Mouse (Mus musculus) neural tube, embryonic 12.5 days (tissue): Measurements from ENCODE around the gene Tada2a. TPM values are rescaled to one million over a fixed set of nuclear protein-coding genes. Genes with fewer than 3 reads are reported as not detected.

Source experiments
- ATAC-seq: fragments of 200-750 bp; cut with Nextera tagmentation; 2 replicates; pipeline ENCODE4 v1.8.0; 2017; ENCODE audit warnings: low read depth, mild to moderate bottlenecking, moderate TSS enrichment, moderate library complexity; ENCODE audit not compliant: low FRiP score
- H3K27ac ChIP-seq: fragments of 300-500 bp; sonication (generic); 2 replicates; pipeline ENCODE4 v1.5.1; 2016
- H3K27me3 ChIP-seq: fragments of 300-500 bp; sonication (generic); replicated peaks from 2 replicates; pipeline ENCODE4 v1.6.1; 2016; ENCODE audit warnings: mild to moderate bottlenecking
- H3K36me3 ChIP-seq: fragments of 300-500 bp; sonication (generic); 2 replicates; pipeline ENCODE4 v1.6.1; 2016; ENCODE audit warnings: mild to moderate bottlenecking
- H3K4me1 ChIP-seq: fragments of 300-500 bp; sonication (generic); 2 replicates; pipeline ENCODE4 v1.6.1; 2016
- H3K4me2 ChIP-seq: fragments of 300-500 bp; sonication (generic); replicated peaks from 2 replicates; pipeline ENCODE4 v1.6.1; 2016; ENCODE audit warnings: mild to moderate bottlenecking
- H3K4me3 ChIP-seq: fragments of 300-500 bp; sonication (generic); 2 replicates; pipeline ENCODE4 v1.5.1; 2016
- H3K9ac ChIP-seq: fragments of 300-500 bp; sonication (generic); 2 replicates; pipeline ENCODE4 v1.6.1; 2016; ENCODE audit warnings: mild to moderate bottlenecking
- H3K9me3 ChIP-seq: fragments of 300-500 bp; sonication (generic); 2 replicates; pipeline ENCODE4 v1.6.1; 2016; ENCODE audit warnings: mild to moderate bottlenecking
- WGBS: fragments of 180-500 bp; shearing (Covaris S2); methylation state at CpG from one replicate; pipeline ENCODE4 v1.1.7; 2016; 5-methylcytosine and 5-hydroxymethylcytosine counted together
- polyA plus RNA-seq: library from polyadenylated mRNA; unstranded; fragments of >200 nt; fragmentation: Nextera tagmentation; extraction: Ambion mirVana; gene quantifications from 2 replicates; pipeline ENCODE4 v1.2.1, GENCODE M21; 2016

Gene Tada2a
- polyA plus RNA-seq, 1 experiment from 2014 or later = 31.3 TPM

DNA sequence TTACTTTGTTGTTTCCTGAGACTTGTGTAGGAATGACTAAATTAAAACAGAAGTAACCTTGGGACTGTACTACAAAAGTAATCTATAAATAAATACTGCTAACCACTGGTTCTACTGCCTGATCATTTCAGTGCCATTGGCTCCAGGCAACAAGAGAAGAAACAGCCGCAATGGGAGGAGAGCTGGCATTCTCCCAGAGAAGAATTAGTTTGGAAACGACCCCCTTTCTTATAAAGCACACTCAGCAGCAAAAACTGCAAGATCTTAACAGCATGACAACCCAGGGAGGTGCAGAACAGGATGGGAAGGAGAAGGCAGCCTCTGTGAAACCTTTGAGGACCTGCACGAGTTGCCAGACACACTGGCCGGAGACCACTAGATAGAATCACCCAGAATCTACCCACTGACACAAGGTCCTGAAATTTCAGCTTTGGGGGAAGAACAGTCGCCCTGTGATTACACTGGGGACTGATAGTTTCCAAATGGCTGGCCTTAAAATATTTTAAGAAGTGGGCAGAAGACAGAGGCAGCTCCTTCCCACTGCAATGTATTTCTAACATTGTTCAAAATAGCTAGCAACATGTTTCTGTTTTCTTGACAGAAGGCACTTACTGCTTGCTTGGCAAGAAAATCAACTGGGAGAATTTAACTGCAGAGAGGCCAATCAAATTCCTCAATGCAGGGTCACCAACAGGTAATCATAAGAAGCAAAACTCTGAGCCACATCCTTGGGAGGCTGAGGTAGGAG, 32.0 kb downstream of the Tada2a start:
- H3K27me3 ChIP-seq = no peaks in the 10 kb centered on the region
- 75% methylated on average over 5 of the region's 5 CpGs for WGBS
- H3K27ac ChIP-seq = no peak overlapping the region
- no peak overlapping the region for H3K4me2 ChIP-seq
- no peaks in the 10 kb centered on the region for H3K9me3 ChIP-seq
- H3K9ac ChIP-seq = no peak overlapping the region
- H3K4me3 ChIP-seq = no peak overlapping the region
- ATAC-seq = no peak
- H3K36me3 ChIP-seq = peaks cover 46% of the 10 kb centered on the region
- H3K4me1 ChIP-seq = no peaks in the 10 kb centered on the region

DNA sequence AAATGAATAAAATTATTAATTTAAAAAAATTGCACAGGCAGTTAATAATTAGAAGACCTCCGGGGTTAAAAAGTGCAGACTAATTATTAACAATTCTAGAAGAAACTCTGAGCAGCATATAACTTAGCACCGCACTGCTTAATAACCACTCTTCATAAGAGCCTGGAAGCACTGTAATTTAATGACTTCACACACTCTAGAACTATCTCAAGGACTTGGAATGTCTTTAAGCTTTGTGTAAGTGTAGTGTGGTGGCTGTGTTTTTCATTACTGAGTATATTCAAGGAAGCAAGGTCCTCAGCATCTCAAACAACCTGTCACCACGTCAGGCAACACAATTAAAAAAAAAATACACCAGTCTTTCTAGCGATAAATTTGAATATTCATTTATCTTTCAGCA, 34.3 kb downstream of the Tada2a start:
- Histone ChIP-seq H3K4me3 (no peak overlapping the region), H3K4me1 (no peaks in the 10 kb centered on the region), H3K9me3 (no peaks in the 10 kb centered on the region), H3K9ac (no peak overlapping the region), H3K27me3 (no peaks in the 10 kb centered on the region), H3K27ac (no peak overlapping the region), H3K36me3 (peaks cover 45% of the 10 kb centered on the region), H3K4me2 (no peak overlapping the region)
- no peak for ATAC-seq
- 92% methylated on average over 4 of the region's 4 CpGs for WGBS

DNA sequence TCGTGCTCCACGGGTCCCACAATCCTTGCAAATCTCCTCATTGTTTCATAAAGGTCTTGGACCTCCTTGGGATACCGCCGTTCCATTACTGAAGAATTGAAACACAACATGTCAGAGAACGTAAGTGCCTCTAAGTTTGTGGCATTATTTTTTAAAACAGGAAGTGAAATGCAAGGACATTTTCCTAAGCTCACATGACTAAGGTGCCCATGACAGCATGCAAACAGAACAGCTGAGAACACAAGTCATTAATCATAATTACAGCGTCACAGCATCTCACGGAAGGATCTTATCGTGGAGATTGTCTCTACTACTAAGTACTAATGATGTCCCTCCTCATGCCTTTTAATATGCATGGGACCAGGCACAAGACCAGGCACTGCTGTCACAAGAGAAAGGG, 38.8 kb downstream of the Tada2a start:
- Histone ChIP-seq H3K4me1 (no peaks in the 10 kb centered on the region), H3K27me3 (no peaks in the 10 kb centered on the region), H3K9me3 (no peaks in the 10 kb centered on the region), H3K9ac (no peak overlapping the region), H3K36me3 (peaks cover 46% of the 10 kb centered on the region), H3K4me3 (no peak overlapping the region), H3K4me2 (no peak overlapping the region), H3K27ac (no peak overlapping the region)
- 90% methylated on average over 8 of the region's 8 CpGs for WGBS
- ATAC-seq = no peak

DNA sequence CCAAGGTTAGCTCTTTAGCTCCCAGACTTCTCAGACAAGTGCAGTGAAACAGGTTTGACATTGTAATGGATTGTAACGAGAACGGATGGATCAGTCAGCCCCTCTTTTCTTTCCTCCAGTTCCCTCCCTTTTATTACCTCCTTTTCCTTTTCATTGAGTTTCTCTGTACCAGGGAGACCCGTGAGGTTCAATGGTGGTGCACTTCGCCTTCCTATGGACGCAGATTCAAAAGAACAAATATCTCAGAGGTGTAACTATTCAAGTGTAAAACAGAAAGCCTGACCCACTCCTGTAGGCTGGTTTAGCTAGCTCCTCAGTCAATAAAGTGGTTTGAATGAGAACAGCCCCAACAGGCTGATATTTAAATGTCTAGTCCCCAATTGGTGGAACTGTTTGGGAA, 47.5 kb downstream of the Tada2a start:
- Histone ChIP-seq H3K4me1 (no peaks in the 10 kb centered on the region), H3K4me2 (no peak overlapping the region), H3K9ac (no peak overlapping the region), H3K9me3 (no peaks in the 10 kb centered on the region), H3K4me3 (no peak overlapping the region), H3K27ac (no peak overlapping the region), H3K36me3 (peaks cover 33% of the 10 kb centered on the region), H3K27me3 (no peaks in the 10 kb centered on the region)
- no peak for ATAC-seq
- 65% methylated on average over 5 of the region's 5 CpGs for WGBS

DNA sequence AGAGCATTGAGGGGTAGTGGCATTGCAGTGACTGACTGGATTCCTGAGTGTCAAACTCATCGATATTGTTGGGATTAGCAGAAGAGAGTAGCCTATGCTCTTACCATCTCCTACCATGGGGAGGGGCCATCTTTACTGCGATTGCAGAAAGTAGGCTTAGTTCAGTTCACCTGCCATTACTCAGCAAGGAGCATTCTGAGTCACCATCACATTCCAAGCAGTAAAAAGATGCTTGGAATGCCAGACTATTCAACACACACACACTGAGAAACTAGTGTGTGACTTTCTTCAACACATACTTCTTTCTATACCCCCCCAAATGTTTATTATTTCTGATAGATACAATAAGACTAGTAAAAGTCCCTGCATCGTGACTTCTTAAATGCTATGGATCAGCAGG, 49.1 kb downstream of the Tada2a start:
- H3K9ac ChIP-seq = no peak overlapping the region
- H3K9me3 ChIP-seq = no peaks in the 10 kb centered on the region
- ATAC-seq = no peak
- H3K27ac ChIP-seq = no peak overlapping the region
- no peaks in the 10 kb centered on the region for H3K27me3 ChIP-seq
- no peaks in the 10 kb centered on the region for H3K4me1 ChIP-seq
- no peak overlapping the region for H3K4me2 ChIP-seq
- no peak overlapping the region for H3K4me3 ChIP-seq
- 92% methylated on average over 3 of the region's 3 CpGs for WGBS
- peaks cover 30% of the 10 kb centered on the region for H3K36me3 ChIP-seq

DNA sequence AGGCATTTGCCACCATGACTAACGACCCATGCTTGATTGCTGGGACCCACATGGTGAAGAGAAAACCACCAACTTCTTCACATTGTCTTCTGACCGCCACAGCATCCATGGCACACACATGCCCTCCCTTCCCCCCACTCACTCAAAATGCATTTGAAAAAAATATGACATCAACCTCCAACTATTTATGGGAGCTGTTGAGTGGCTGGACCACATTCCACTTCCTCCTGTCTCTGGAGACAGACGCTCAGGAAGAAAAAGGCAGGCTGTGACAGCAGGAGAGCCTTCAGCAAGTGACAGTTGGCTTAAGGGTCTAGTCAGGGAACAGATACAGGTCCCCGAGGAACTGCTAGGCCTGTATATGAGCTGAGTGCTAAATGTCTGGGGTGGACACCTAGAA, 49.5 kb downstream of the Tada2a start:
- Histone ChIP-seq H3K4me2 (no peak overlapping the region), H3K4me3 (no peak overlapping the region), H3K4me1 (no peaks in the 10 kb centered on the region), H3K27me3 (no peaks in the 10 kb centered on the region), H3K9me3 (no peaks in the 10 kb centered on the region), H3K9ac (no peak overlapping the region), H3K36me3 (peaks cover 30% of the 10 kb centered on the region), H3K27ac (no peak overlapping the region)
- no peak for ATAC-seq
- 88% methylated on average over 4 of the region's 4 CpGs for WGBS

DNA sequence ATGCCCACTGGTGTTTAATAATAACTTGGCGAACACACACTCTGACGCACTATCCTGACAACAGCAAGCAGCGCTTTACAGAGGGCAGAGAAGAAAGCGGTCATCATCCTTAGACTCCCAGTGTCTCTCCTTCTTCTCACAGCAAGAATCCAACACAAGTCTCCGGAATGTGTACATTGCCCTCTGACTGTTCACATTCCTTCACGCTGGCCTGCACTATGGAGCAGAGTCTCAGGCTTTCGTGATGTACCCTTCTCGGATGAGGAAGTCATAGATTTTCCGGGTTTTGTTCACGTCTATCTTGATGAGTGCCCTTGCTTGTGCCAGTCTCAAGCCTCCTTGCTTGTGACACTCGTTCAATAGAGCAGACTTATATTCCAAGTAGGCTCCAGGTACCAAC, 50.0 kb downstream of the Tada2a start:
- H3K4me3 ChIP-seq = no peak overlapping the region
- H3K36me3 ChIP-seq = peaks cover 25% of the 10 kb centered on the region
- no peak overlapping the region for H3K4me2 ChIP-seq
- no peak for ATAC-seq
- no peaks in the 10 kb centered on the region for H3K9me3 ChIP-seq
- H3K27me3 ChIP-seq = no peaks in the 10 kb centered on the region
- H3K27ac ChIP-seq = no peak overlapping the region
- WGBS = 92% methylated on average over 11 of the region's 11 CpGs
- H3K9ac ChIP-seq = no peak overlapping the region
- H3K4me1 ChIP-seq = no peaks in the 10 kb centered on the region

DNA sequence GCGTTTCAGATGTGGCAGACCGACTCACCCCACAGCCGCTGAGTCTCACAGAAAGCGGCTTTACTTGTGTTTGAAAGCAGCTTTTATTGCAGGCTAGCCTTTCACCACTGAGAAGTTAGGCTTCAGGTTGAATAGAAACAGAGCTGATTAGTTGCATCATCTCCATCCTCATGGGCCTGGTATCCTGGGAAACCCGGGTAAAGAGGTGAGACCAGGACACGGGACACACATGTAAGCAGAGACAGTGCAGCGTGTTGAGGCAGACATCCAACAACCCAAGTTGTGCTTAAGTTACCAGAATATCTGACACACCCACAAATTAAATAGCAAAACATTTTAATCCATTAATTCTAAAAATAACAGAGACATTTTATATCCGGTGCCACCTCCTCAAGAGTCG, 50.8 kb downstream of the Tada2a start:
- ATAC-seq = no peak
- H3K27ac ChIP-seq = no peak overlapping the region
- no peak overlapping the region for H3K4me3 ChIP-seq
- no peaks in the 10 kb centered on the region for H3K9me3 ChIP-seq
- no peaks in the 10 kb centered on the region for H3K4me1 ChIP-seq
- peaks cover 24% of the 10 kb centered on the region for H3K36me3 ChIP-seq
- WGBS = 89% methylated on average over 9 of the region's 9 CpGs
- H3K27me3 ChIP-seq = no peaks in the 10 kb centered on the region
- H3K9ac ChIP-seq = no peak overlapping the region
- H3K4me2 ChIP-seq = no peak overlapping the region

DNA sequence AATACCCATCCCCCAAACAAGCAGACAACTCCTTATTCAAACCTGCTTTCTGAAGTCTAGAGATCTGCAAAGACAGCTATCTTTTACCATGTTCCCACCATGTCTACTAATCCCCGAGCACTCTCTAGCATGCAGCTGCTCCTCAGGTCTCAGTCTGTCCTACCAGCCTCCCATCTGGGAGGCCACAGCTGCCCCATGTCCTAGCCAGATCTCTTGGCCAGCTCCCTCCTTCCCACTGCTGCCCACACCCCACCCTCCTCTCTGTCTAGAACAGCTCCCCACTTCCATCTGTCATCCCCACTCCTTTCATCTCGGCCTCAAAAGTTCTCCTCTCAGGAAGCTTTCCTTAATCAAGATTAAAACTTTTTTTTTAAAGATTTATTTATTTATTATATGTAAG, 52.4 kb downstream of the Tada2a start:
- Histone ChIP-seq H3K9me3 (no peaks in the 10 kb centered on the region), H3K9ac (no peak overlapping the region), H3K27me3 (no peaks in the 10 kb centered on the region), H3K27ac (no peak overlapping the region), H3K4me1 (no peaks in the 10 kb centered on the region), H3K4me2 (no peak overlapping the region), H3K4me3 (no peak overlapping the region), H3K36me3 (peaks cover 19% of the 10 kb centered on the region)
- WGBS = 82% methylated on average over 2 of the region's 2 CpGs
- ATAC-seq = no peak

DNA sequence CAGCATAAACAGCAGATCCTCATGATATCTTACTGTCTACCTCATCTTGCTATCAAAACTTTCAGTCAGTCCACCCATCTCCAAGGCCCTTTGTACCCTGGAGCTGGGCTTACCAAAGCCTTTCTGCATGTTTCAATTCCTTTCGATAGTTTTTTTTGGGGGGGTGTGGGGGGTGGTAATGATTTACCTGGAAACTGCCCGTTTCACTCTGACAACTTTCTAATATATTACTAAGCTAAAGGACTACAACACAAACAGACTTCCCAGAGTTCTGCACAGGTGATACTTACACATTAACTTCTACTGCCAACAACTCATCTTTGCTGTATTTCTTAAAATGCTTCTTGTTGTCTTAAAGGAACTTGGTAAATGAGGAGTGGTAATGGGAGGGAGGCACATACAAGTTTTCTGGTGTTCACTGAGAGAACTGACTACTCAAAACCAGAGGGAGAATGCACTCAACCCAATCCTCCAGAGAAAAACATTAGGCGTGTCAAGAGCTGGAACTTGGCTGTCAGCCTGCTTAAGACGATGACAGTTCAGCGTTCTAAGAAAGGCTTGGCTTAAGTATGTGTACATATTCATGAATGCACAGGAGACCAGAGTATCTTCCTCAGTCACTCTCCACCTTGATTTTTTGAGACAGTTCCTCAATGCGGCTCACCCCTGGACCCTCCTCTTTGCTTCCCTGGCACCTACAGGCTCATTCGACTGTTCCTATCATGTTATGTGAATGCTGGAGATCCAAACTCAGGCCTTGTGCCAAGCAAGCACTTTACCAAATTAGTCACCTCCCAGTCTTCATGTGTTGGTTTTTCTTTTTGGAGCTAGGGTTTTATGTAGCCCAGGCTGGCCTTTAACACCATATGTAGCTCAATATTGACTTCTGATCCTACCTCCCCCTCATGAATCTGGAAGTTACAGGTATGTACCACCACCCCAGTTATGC, 55.3 kb downstream of the Tada2a start:
- Histone ChIP-seq H3K36me3 (peaks cover 9% of the 10 kb centered on the region), H3K9me3 (no peaks in the 10 kb centered on the region), H3K9ac (no peak overlapping the region), H3K4me2 (no peak overlapping the region), H3K27ac (no peak overlapping the region), H3K27me3 (peaks cover 10% of the 10 kb centered on the region; the same call in 1 of the 2 replicates), H3K4me1 (no peaks in the 10 kb centered on the region), H3K4me3 (no peak overlapping the region)
- 88% methylated on average over 7 of the region's 7 CpGs for WGBS
- no peak for ATAC-seq

DNA sequence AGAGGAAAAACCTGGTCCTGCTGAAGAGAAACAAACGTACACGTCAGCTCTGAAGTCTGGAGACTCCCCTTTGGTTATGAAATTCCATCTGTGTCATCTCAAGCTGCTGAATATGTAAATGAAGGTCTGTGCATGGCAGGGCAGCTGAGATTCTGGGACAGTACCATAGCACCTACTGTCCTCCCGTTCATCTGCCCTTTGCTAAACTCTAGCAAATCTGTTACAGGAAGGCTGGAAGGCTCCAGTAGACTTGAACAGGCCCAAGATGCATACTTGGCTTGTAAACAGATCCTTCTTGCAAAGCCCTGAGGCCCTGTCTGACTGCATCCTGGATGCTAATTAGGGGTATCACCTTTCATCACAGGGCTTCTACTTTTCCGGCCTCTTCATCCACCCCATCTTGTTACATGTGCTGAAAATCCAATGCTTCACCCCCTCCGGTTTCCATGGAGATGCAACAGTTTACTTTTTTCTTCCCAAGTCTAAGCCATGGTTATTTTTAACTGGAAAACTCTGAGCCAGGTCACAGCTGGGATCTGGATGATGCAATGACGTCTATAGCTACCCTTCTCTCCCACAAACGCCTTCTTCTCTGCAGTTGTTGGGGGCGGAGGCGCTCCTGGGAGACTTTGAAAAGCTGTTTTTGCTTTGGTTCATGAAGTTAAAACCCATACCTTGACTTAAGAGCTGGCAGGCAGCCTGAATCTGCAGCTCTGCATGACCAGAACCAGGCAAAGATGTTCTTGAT, 56.3 kb downstream of the Tada2a start:
- no peak overlapping the region for H3K4me3 ChIP-seq
- H3K9me3 ChIP-seq = no peaks in the 10 kb centered on the region
- H3K9ac ChIP-seq = no peak overlapping the region
- H3K4me1 ChIP-seq = 0 out of 2 replicates have a peak, but pooled peaks cover under 1% of the 10 kb centered on the region
- no peaks in the 10 kb centered on the region for H3K36me3 ChIP-seq
- ATAC-seq = no peak
- no peak overlapping the region for H3K4me2 ChIP-seq
- peaks cover 14% of the 10 kb centered on the region; the same call in 1 of the 2 replicates for H3K27me3 ChIP-seq
- 59% methylated on average over 9 of the region's 9 CpGs for WGBS
- H3K27ac ChIP-seq = no peak overlapping the region

DNA sequence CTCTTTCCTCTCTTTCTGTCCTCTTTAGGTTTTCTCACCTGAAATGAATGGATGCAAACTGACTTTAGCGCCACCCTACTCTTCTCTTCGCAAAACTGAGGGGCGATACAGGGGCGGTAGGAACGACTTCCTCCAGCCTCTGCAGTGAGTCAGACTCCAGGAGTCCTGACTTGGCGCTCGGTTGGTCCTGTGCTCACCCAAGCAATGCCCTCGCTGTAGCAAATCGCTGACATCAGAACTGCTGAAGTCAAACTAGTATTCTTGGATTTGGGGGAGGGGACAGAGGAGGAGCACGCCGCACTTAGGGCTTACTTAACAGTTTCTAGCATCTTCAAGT, 60.4 kb downstream of the Tada2a start, which contains the start of gene Dusp14:
Gene Dusp14, minus strand, starts transcription at position 228 of the 337 bp plus-strand sequence.
- H3K4me1 ChIP-seq = peaks cover 20% of the 10 kb centered on the region
- WGBS = 10% methylated on average over 11 of the region's 11 CpGs
- no peaks in the 10 kb centered on the region for H3K36me3 ChIP-seq
- H3K9ac ChIP-seq = peak within 1 kb of the TSS; percentile 69
- no peaks in the 10 kb centered on the region for H3K9me3 ChIP-seq
- peak within 1 kb of the TSS; percentile 64 for H3K4me3 ChIP-seq
- H3K27ac ChIP-seq = no peak within 1 kb of the TSS
- H3K27me3 ChIP-seq = peaks cover 24% of the 10 kb centered on the region; the same call in 1 of the 2 replicates
- ATAC-seq = no peak
- H3K4me2 ChIP-seq = peak within 1 kb of the TSS; percentile 91
